ENCODE assay signal across 14 mouse cellular contexts in genomic region chr11:29638861-29639260, GRCm38 (mm10). TPM values are rescaled to one million over a fixed set of nuclear protein-coding genes. Genes with fewer than 3 reads are reported as not detected.
A peak's percentile ranks its signal among the peaks of the same experiment; 100 is the strongest.
DNase-seq lines count a peak whose midpoint lies in the region; ATAC-seq lines count a peak whose summit lies in the region.
"Had no signal": no experiment of that assay in that cellular context is flagged by ENCODE, and none has a peak within 500 bp of the region (broad histone marks: within the 10 kb centered on the region; RNA-seq: fewer than 3 reads in every experiment).

No protein-coding gene starts in this region.

- no peaks in the 10 kb centered on the region for H3K36me3 ChIP-seq in hindbrain, embryonic 12.5 days
- H3K36me3 ChIP-seq: hindbrain, embryonic 15.5 days; limb, embryonic 13.5 days; neural tube, embryonic 12.5 days had no signal

- 22% methylated on average over 2 of the region's 2 CpGs for WGBS in hindbrain, embryonic 12.5 days

- no peak overlapping the region for H3K4me2 ChIP-seq in hindbrain, embryonic 12.5 days (replicated peaks)
- H3K4me2 ChIP-seq: hindbrain, embryonic 15.5 days; limb, embryonic 13.5 days; neural tube, embryonic 12.5 days had no signal

- H3K27ac ChIP-seq in hindbrain, embryonic 12.5 days: no peak overlapping the region
- H3K27ac ChIP-seq: hindbrain, embryonic 15.5 days; limb, embryonic 13.5 days; neural tube, embryonic 12.5 days had no signal

- peak; percentile 20 for DNase-seq in adrenal gland, postnatal 10 days
- DNase-seq in adrenal gland, adult 18-20 months (ENCODE audit: low spot score in 2 of 2): no peak
- peak; percentile 57 for DNase-seq in urinary bladder, postnatal 14 days (ENCODE audit: low spot score)
- no peak for DNase-seq in urinary bladder, postnatal 25 days (ENCODE audit: low spot score)
- peak; percentile 13 to 32 for DNase-seq in heart, postnatal 14 days
- DNase-seq in gastrocnemius, adult 18-20 months (ENCODE audit: low spot score): no peak
- no peak for DNase-seq in left cerebral cortex, adult 8-10 months (ENCODE audit: low spot score in 2 of 2)
- DNase-seq: forebrain, postnatal 0 days; right cerebral cortex, postnatal 4 days; thymus, adult 2 months had no signal

- no peaks in the 10 kb centered on the region for H3K9me3 ChIP-seq in hindbrain, embryonic 12.5 days (replicated peaks)
- H3K9me3 ChIP-seq: hindbrain, embryonic 15.5 days; limb, embryonic 13.5 days; neural tube, embryonic 12.5 days had no signal

- intact Hi-C loops in heart, postnatal 14 days (cut with DNase I): no loop called here

- no peak overlapping the region for H3K4me3 ChIP-seq in hindbrain, embryonic 12.5 days
- H3K4me3 ChIP-seq: hindbrain, embryonic 15.5 days; limb, embryonic 13.5 days; neural tube, embryonic 12.5 days had no signal

- ATAC-seq in hindbrain, embryonic 12.5 days (ENCODE audit: low FRiP score): no peak
- ATAC-seq: forebrain, postnatal 0 days had no signal

- peaks cover 4% of the 10 kb centered on the region; the same call in 1 of the 2 replicates for H3K4me1 ChIP-seq in hindbrain, embryonic 12.5 days
- H3K4me1 ChIP-seq: neural tube, embryonic 12.5 days had no signal

- H3K27me3 ChIP-seq in hindbrain, embryonic 12.5 days: no peaks in the 10 kb centered on the region
- H3K27me3 ChIP-seq: hindbrain, embryonic 15.5 days; limb, embryonic 13.5 days; neural tube, embryonic 12.5 days had no signal

- H3K9ac ChIP-seq in hindbrain, embryonic 12.5 days: no peak overlapping the region
- H3K9ac ChIP-seq: forebrain, postnatal 0 days; hindbrain, embryonic 15.5 days; limb, embryonic 13.5 days; neural tube, embryonic 12.5 days had no signal

RNA-seq across cellular contexts. Expression of gene Rtn4, which starts 53.9 kb away (rescaled TPM):
- total RNA-seq in adrenal gland, postnatal 10 days (2021): 100 to 1,000 TPM; 297 to 308 TPM
- total RNA-seq in adrenal gland, adult 18-20 months (2021): 100 to 1,000 TPM; 330 to 492 TPM
- total RNA-seq in heart, postnatal 14 days (2021): 100 to 1,000 TPM; 113 to 115 TPM
- 100 to 1,000 TPM; 646 to 802 TPM for total RNA-seq in gastrocnemius, adult 18-20 months (2021)
- 100 to 1,000 TPM; 641 to 748 (median 678) TPM for total RNA-seq in left cerebral cortex, adult 8-10 months (2022)
- 115 and 117 TPM in 2 replicates for polyA plus RNA-seq in hindbrain, embryonic 12.5 days (2016; fragmentation: Nextera tagmentation; extraction: Ambion mirVana)

Comparison
In these comparisons a context has a peak if more than half of its experiments do, and no peak if none do; other contexts are left out.
1. DNase-seq: peak in adrenal gland, postnatal 10 days (single experiment), urinary bladder, postnatal 14 days (single experiment) and heart, postnatal 14 days (2 of 2); none in adrenal gland, adult 18-20 months (0 of 2), urinary bladder, postnatal 25 days (single experiment), gastrocnemius, adult 18-20 months (single experiment) and left cerebral cortex, adult 8-10 months (0 of 2).